Mouse (Mus musculus) liver, embryonic 14.5 days (tissue): ENCODE data around the gene Slc35g2.

Source experiments
- CTCF ChIP-seq: IDR thresholded peaks from 2 replicates; pipeline ENCODE4 v1.5.1; 2016; ENCODE audit warnings: antibody characterized with exemption, low read depth, control low read depth
- EP300 ChIP-seq: IDR thresholded peaks from 2 replicates; pipeline ENCODE4 v1.6.1; 2016; ENCODE audit warnings: antibody characterized with exemption, low read depth

- peak; percentile 77 for TF ChIP-seq CTCF
- TF ChIP-seq EP300, result no peak
Observed at GRCm38 (mm10) chr9:100545715-100546593, 24.9 kb downstream of the Slc35g2 start, which contains the start of gene Nck1.
